Mouse (Mus musculus): ENCODE data around the gene Zfp277.

Zfp277 gene

DNA sequence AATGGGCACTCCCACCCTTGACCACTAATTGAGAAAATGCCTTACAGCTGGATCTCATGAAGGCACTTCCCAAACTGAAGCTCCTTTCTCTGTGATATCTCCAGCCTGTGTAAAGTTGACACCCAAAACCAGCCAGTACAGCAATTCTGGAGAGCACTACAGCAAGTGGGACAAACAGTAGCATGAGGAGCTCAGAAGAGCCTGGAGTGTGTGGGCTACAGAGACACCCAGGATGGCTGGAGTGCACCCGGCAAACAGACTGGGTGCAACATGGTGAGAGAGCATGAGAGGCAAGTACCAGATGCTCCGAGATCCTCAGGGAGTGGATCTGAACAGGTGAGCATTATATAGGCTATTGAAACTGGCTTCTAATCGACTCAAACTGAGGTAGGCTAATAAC, 93.8 kb downstream of the Zfp277 start:
- no peak for DNase-seq (ENCODE audit: low read depth)

DNA sequence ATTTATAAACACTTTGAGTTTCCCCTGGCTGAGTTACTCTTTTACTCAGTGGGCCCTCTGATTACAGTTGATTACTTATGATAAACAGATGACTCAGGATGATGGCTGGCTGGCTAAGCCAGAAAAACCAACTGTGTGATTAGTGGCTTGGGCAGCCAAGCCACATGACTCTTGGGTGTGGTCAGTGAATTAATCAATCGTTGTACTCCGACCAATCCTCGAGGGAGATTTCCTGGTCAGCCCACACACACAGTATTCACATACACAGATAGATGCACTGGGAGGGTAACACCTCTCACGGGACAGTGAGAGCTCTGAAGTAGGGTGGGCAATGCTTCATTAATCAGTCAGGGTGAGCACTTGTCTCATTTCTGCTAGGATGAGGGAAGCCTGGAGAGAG, 97.5 kb downstream of the Zfp277 start:
- DNase-seq (ENCODE audit: low read depth), result peak; percentile 17

DNA sequence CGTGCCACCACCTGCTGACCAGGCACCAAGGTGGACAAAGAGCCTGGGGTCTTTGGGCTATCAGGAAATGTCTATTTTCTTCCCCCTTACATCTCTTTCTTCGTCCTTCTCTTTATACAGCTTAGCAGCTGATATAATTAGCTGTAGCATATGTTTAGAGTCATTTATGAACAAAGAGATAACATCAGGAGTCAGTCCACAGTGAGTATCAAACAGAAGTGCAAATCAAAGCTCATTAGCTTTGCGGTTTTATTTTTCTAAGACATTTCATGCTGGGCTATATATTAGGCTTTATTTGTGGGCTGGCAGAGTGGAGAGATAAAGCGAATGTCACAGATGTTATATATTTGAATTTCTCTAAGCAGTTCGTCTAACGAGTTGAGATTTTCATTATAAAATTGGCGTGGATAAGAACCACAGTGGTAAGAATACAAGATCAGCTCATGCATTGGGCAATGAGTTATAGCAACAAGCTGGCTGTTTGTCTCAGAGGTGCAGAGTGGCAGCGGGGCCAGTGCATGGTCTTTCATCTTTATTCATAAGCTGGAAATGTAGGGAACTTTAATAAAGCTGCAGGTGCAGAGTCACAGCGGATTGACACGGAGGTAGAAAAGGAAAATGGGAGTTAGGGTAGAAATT, 98.5 kb downstream of the Zfp277 start:
- no peak for DNase-seq (ENCODE audit: low read depth)

DNA sequence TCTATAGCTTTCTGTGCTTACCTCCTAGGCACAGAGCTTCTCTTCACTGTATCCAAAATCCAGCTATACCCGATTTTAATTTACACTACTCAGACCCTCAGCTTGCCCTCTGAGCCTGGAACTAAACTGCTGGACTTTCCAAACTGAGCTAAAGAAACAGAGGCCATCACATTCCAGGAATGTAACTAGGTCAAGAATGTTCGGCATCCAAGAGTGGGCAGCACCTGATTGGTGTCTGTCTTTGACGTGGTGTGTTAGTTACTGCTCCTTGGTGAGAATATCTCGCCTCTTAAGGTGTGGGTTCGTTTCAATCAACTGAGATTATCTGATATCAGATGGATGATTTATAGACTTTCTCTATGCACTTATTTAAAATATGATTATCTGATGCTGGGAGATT, 104.3 kb downstream of the Zfp277 start:
- DNase-seq (ENCODE audit: low read depth), result no peak

DNA sequence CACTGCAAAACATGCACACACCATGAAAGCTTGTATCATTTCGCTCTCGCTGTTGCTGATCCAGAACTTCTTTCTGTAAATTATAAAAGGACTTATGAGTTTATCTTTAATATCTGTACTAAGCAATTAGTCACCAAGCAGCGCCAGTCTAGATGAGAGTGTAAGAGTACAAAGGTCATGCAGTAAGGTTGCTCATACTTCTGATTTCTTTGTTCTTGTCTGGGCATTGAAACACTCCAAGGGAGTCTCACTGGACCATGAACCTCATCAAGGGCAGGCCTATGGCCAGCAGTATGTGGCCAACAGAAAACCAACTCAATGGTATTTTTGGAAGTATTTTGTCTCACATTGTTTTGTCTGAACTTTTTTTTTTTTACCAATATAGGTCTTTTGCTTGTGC, 110.4 kb downstream of the Zfp277 start:
- DNase-seq (ENCODE audit: low read depth), result no peak

DNA sequence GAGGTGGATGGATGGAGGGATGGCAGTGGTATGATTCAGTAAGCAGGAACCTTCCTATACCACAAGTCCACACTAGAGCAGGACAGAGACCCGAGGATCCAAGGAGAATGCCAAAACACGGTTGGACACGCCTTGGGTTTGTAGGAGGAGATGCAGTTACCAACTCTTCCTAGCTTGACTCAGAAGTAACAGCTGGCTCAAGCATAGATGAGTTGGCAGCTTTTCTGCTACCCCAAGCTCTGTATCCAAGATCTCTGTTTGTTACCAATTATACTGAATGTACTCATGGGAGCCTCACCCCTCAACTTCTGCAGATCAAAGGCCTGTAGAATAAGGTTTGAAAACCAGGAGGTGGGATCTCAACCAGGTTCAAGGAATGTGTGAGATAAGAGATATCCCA, 114.2 kb downstream of the Zfp277 start:
- no peak for DNase-seq (ENCODE audit: low read depth)

DNA sequence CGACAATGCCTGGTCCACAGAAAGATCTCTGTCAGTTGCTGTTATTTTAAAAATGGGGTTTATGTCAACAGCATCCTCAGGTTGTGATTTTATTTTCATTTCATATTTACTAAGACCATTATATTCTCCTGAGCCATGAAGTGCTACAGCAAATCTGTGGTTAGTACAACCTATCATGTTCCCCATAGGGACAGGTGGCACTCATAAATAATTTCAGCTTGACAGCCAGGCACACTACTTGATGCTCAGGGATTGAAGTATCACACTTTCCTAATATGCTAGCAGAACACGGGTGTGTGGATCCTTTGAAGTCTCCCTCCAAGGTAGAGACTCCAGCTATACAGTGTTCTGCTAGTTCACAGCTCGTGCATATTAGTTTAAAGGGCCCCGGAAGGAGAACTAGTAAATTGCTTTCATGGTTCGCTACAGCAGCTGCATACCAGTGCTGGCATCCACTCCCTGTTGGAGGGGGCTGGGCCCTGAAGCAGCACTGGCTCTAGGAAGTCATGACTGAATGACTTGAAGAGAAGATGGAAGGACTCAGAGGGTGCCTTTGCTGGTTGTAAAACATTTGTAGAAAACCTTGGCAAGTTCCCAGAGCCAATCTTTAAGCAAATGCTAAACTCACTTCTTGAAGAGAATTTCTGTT, 118.6 kb downstream of the Zfp277 start:
- no peak for DNase-seq (ENCODE audit: low read depth)

DNA sequence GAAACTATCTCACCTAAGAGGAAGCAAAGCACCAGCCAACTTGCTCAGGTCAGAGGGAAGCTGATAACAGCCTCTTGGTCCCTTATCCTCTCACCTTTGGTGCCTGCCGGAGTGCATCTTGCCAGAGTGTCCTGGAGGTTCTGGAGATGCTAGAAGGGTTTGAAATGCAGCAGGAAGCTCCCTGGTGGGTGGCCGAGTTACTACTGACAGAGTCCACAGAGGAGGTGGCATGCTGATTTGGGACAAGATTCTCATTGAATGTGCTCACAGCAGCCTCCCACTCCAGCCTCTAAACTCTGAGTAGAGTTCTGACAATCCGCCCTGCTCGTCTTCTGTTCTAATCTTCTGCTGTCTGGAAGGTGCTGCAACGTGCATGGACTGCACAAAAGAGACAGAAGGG, 120.1 kb downstream of the Zfp277 start:
- DNase-seq (ENCODE audit: low read depth), result no peak

DNA sequence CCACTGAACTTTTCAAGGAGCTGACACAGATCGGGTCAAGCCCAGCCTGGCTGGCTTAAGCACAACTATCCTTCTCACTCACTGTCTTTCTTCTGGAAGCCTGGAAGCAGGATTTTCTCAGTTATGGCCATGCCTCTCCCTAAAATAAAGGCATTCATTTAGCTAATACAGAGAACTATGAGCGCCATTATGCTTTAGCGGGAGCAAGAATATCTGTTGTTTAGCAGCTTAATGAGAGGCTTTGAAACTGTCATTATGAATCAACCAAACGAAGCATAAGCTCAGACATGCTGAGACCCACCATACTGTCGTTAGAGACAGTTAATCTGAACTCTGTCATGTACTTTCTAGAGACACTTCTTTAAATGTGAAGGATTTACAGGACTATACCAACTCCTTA, 120.9 kb downstream of the Zfp277 start:
- no peak for DNase-seq (ENCODE audit: low read depth)

DNA sequence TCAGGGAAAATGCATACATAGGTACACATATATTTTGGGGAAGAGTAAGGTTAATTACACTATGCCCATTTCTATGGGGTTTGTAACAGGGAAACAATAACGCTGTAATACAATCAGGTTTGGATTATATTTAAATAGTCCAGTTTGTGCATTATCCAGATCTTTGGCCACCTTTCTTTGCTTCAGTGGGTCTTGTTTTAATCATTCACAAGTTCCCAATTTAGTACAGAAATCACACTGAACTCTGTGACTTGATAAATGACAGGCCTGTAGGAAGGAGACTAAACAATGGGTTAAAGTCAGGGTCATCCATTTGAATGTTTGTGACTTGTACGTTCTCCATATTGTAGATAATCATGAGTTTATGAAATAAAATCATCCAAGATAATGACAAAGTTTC, 130.6 kb downstream of the Zfp277 start:
- no peak for DNase-seq (ENCODE audit: low read depth)

DNA sequence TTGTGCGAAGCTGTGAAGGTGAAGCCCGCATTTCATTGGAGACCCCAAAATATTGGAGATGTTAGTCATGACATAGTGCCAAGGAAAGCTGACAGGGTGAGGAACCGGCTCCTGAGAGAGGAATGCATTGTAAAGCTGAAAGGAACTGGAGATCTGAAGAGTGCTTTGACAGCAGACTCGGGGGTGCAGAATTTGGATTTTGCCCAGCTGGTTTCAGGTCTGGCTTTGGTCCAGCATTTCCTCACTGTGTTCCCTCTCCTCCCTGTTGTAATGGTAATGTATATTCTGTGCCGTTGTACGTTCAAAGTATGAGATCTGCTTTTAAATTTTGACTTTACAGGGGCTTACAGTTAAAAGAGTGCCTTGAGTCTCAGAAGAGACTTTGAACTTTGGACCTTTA, 141.7 kb downstream of the Zfp277 start:
- no peak for DNase-seq (ENCODE audit: low read depth)

DNA sequence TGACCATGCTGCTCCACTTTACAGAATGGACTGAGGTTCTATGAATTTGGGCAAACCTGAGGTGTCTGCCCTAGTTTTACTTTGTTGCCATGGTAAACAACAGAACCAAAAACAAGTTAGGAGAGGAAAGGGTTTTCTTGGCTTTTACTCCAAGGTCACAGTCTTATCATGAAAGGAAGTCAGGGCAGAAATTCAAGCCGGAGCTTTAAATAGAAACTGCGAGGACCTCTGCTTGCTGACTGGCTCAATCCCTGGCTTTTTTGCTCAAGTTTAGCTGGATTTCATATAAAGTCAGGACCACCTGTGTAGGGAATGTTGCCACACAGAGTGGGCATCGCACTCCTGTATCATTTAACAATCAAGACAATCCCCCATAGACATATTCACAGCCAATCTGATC, 147.1 kb downstream of the Zfp277 start:
- no peak for DNase-seq (ENCODE audit: low read depth)

DNA sequence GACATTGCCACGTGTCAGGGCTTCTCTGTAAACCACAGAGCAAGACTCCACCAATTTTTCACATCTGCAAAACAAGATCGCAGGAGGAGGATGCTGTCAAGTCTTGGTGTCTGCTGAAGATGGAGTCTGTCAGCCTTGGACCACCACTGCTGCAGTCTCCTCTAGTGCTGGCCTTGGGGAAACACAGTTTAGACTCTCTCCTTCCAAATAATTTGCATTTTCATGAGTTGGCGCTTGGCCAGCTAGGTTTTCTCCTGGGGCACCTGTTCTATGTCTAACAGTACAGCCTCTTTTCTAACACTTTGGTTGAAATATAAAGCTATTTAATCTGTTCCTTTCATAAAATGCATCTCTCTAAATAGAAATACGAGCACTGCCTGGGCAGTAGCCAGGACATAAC, 159.2 kb downstream of the Zfp277 start:
- DNase-seq (ENCODE audit: low read depth), result no peak

DNA sequence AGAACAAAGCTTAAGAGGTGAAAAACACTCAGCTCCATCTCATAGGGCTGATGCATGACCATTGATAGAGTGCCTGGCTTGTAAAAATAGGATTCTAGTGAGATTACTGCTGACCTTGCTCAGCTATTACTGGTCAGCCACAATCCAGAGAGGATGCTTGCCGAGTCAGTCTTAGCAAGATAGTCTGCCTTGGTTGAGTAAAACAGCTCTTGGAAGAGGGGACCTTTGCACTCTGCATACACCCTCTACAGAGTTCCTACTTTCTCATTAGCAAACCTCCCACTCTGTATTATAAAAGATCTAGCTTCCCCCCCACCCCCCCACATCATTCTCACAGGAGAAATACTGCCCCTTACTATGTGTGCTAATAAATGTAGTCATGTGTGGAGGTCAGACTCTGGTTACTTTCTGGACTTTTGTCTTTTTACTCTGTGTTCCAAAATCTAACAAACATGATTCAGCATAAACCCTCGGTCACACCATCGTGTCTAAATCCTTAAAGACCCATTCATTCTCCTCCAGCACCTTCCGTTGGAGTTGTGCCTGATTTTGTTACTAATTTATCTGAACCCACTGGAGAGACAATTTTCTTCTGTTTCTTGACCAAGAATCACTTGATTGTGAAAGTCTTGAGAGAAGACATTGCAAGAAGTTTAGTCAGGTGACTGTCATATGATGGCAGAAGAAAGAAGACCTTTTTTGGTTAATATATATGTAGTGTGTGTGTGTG, 164.9 kb downstream of the Zfp277 start:
- DNase-seq (ENCODE audit: low read depth), result no peak

DNA sequence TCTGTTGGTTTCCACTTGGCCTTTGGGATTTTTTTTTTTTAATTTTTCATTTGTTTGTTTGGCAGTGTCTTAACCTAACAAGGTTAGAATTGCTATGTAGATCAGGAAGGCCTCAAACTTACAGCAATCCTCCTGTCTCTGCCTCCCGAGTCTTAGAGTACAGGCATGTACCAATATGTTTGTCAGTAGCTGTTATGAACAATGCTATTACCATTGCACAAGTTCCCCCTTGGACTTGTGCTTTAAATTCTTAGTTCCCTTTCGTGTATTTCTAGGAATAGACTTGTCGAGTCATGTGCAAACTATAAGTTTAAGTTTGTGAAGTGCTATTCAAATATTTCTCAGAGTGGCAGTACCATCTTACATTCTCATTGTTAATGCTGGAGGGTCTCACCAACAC, 168.1 kb downstream of the Zfp277 start:
- no peak for DNase-seq (ENCODE audit: low read depth)

DNA sequence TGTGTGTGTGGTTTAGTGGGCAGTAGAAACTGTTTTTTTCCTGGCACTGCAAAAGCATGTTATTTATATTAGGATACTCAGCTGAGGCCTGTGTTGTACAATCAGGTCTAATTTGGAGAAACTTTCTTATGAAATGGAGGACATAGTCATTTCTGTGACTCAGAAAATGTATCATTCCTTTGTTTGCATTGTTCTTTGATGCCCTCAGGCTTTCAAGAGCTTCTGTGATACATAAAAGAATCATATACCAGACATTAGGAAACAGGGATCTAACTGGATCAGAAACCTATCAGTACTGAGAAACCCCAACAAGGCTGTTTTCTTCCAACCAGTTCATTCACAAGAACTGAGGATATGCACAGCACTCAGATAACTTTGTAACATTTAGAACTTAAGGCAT, 170.8 kb downstream of the Zfp277 start:
- DNase-seq (ENCODE audit: low read depth), result no peak

DNA sequence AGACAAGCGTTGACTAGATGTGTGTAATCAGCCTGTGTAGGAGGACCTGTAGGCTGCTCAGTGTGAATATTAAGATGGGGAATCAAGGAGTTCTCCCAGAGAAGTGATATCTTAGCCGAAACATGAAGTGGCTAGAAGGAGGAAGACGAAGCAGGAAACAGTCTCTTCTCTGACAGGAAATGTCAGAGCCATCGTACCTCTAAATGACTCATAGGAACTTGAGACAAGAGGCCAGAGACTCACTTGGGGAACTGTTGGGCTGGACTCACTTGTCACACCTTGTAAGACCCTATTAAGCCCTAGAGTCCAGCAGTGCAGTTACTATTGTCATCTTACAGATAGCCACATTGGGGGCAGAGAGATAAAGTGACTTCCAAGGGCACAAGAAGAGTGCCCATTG, 172.4 kb downstream of the Zfp277 start:
- DNase-seq (ENCODE audit: low read depth), result no peak

DNA sequence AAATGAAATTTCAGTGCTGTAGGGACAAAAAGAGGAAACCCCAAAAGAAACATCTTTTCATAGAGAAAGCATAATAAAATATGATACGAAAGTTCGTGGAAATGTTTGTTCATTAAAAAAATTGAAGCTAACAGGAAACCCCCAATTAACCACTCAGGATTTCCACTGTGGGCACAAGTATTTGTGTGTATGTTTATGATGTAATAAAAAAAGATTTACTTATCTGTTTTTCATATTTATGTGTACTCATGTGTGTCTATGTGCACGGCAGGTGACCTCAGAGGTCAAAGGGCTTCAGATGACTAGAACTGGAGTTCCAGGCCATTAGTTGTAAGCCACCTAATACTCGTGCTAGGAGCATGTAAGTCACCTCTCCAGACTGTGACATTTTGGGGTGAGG, 173.0 kb downstream of the Zfp277 start:
- DNase-seq (ENCODE audit: low read depth), result no peak

DNA sequence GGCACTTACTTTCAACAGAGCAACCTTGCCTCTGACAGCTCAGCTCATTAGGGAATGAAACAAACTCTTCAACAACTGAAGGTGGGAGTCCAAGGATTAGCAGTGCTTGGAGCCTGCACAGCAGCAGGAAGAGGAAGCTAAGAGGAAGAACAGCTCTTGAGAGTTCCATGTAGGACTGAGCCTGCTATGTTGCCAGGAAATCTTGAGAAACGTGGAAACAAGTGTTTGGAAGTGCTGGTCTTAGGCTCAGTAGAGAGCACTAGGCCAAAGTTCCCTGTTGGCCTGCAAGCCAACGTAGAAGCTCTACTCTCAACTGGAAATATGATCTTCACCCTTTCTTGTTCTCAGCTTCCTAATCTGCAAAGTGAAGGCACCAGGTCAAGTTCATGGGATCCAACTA, 177.4 kb downstream of the Zfp277 start:
- DNase-seq (ENCODE audit: low read depth), result no peak
